Mouse (Mus musculus) right cerebral cortex, postnatal 4 days (tissue): ENCODE measurements at regions not wholly inside any gene's neighbourhood (a gene's known extent, or its start where the extent isn't known, plus 50 kb on each side); places are given as distances from the start of the nearest gene placed in this dataset.

Source experiments
- DNase-seq: peaks from one replicate; pipeline ENCODE4 v3.0.0-alpha.2; 2022

DNA sequence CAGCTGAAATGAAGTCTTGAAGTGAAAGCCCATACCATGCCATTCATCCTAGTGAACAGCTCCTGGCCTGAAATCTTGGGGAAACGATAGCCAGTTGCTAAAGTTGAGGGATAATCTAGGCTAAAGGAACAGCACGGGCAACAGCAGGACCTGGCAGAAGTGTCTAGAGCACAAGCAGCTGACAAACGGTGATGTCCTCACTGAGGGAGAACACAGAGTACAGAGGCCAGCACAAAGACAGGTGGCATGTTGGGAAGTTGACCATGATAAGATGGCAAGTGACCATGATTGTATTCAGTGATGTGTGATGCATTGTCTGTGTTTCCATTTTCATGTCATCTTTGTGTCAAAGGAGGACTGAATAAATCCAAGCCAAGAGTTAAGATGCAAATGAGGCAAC, 212.4 kb upstream of the Ntm start:
- DNase-seq, result no peak

DNA sequence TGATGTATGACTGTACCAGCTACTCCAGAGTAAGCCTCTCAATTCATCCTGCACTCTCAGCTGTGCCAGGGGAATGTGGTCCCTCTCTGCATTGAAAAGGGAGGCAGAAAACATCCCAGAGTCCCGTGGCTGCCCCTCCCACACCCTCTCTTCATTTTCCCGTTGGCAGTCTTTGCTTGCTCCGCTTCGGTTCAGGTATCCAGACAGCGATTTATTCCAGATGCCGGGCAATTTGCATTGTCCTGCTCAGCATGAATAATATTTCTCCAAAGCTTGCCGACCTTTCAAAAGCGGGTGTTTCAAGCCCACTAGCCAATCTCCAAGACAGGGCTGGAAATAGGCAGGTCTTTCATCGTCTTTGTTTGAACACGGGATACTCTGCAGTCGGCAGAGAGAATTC, 220.5 kb upstream of the Ntm start:
- DNase-seq, result no peak

DNA sequence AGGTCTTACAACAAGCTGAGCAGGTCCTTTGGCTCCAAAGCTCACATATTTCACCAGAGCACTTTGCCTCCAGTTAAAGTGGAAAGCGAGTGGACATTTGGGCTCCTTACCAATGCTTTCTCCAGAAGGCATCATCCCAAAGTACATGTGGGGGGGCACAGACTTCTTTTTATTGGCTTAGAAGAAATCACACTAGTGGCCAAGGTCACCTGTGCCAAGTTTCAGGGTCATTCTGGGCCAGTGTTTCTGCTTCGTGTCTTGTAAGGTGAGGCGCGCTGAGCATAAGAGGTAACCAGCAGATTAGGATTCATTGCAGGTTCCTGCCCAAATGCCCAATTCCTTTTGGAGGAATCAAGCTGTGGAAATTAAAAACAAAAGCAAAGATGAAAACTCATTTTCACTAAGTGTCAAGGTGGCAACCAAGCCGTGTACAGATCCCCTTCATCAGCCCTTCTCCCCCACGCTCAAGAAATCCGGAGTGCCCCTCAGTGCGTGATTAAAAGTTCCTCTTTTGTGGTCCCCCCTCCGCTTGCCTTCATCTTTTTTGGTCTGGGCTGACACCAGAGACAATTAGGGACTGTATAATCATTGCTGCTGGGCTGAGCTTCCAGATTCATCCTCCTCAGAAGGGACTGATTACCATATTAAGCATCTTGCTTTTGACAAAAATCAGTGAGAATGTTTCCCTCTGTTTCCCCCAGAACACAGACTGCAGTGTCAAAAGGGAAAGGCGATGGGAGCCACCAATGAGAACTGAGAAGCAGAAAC, 222.2 kb upstream of the Ntm start:
- DNase-seq, result no peak

DNA sequence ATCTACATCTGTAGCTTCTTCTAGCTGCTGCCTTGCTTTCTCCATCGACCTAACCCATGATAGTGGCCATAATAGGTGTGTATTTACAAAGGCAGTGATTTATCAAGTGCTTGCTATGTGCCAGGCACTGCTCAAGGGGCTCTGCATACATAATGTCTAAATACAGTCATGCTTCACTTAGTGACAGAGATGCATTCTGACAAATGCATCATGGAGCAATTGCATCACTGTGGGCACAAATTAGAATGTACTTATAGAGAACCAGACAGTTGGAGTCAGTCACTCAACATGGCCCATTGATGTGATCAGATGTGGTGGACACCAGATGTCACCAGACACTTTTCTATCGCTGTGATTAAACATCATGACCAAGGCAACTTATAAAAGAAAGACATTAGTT, 223.3 kb upstream of the Ntm start:
- no peak for DNase-seq

DNA sequence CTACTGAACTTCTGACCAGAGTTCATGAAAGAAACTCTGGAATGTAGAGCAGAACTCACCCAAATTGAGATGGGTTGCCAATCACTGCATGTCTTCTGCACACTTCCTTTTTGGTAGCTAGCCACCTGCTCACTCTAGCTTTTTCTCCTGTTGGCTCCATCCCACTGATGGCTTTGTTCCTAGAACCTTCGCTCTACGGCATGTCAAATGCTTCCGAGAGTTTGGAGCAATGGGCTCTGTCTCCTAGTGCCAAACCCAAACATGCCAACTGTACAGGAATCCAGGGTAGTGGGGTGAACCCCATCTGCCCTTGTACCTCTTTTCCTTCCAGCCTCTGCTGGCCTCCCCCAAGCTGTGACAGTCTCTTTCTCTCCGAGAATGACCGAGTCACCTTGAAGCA, 227.1 kb upstream of the Ntm start:
- DNase-seq, result no peak

DNA sequence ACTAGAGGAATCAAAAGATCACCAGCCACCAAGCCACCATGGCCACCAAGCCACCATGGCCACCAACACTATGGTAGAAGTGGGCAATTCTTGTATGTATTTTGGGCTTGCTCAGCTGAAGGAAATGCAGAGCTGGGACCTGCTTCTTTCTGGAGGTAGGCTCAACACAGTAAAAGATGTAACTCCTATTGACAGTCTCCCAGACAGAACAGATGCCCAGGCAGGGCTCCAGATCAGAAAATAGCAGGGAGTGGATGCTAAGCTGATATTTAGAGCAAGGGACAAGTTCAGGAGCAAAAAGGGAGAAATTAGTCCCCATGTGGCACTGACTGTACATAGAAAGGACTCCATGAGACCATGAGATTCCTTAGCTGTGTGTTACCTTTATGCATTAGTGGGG, 228.2 kb upstream of the Ntm start:
- no peak for DNase-seq

DNA sequence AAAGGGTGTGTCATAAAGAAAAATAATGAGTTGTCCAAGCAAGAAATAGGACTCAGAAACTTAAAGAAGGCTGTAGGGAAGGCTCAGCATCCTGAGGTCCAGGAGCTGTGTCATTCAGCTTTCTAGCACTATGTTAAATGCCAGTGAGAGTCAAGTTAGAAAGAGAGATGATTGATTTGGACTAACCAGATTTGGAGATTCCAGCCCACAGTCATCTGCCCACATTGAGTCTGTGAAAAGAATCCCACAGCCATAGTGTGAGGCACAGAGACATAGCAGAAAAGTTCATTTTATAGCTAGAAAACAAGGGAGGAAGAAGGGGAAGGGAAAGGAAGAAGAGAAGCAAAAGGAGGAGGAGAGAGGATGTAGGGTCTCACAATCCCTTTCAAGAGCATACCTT, 229.0 kb upstream of the Ntm start:
- no peak for DNase-seq

DNA sequence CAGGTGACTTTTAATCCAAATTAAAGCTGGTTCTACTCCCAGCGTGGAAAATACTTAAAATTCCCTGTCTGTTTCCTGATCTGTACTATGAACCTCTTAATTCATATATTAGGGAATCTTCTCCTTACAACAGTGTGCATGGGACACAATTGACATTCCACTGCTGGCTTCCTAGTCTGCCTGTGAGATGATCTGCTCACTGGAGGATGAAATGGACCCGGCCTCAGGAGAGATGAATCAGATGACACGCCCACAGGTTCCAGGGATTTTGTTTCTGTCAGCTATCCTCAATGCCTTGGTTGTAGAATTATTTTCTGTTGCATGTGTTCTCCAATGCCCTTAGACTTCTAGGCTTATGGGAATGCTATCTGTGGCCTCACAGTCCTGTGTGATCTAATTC, 231.9 kb upstream of the Ntm start:
- no peak for DNase-seq

DNA sequence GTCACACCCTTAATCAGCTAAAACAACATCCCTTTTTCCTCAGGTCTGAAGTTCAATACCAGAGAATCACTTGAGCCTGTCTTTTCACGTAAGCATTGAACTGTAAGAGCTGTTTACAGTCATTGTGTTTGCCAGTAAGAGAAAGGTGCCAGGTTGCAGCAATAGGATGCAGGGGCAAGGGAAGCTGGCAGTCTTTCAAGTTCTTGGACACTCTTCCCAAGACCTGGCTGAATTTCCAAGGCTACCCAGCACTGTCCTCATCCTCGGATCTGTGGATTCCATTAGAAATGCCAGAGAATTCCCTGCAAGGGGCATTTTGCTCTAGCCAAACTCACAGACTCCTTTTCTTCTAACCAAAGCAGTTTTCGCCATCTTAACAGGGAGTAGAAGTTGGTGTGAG, 224.5 kb upstream of the Snx19 start:
- DNase-seq, result no peak

DNA sequence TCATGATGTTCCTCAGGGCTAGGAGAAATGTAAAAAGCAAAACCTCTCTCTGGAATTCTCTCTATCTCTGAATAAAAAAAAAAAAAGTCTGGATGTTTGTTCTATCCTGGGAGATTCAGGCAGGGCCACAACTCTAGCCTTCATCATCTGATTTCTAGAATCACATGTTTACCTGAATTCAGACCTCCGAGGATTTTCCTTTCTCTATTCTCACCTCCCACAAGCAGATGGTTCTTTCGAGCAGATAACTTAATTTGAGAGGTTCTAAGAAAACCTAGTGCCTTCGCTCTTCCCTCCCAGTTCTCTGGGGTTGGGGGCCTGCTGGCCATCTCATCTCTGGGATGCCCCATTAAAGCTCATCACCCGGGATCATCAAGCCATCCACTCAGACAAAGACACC, 219.3 kb upstream of the Snx19 start:
- no peak for DNase-seq

DNA sequence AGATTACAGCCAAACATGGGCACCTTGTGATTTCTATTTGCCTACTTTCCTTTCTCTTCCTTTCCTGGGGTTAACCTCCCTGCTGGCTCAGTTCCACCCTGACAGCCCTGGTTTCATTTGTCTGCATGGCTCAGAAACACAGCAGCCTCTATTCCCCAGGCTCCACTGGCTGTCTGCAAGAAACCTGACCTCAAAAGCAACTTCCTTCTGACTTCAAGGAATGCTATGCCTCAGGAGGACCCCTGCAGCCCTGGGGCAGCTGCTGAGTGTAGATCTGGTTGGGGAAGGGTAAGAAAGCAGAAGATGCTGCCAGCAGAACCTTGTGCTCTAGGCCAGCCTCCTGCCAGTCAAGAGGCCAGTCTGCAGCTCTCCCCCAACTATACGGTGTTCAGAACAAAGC, 217.1 kb upstream of the Snx19 start:
- DNase-seq, result no peak

DNA sequence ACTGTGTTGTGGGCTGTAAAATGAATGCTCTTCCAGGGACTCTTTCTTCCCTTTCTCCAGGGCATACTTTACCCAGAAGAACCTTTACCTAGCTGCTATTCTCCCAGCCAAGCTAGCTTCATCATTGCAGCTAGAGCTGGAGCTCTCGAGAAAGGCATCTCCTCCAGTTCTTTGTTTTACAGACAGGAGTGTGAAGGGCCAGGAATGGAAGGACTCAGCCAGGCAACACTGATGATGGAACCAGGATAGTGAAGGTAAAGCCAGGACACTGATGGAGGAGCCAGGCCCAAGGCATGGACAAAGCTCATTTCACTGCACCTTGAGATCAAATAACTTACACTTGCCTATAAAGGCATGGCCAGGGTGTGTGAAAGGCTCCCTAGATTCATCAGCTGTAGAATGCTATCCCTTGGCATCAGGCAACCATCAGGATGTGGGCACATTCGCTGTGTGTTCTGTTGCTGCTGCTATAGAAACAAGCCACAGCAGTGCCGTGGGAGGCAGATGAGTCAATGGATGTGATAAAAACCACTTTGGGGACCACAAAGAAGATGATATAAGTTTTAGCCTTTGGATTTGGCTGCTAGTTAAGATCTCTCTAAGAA, 214.3 kb upstream of the Snx19 start:
- no peak for DNase-seq

DNA sequence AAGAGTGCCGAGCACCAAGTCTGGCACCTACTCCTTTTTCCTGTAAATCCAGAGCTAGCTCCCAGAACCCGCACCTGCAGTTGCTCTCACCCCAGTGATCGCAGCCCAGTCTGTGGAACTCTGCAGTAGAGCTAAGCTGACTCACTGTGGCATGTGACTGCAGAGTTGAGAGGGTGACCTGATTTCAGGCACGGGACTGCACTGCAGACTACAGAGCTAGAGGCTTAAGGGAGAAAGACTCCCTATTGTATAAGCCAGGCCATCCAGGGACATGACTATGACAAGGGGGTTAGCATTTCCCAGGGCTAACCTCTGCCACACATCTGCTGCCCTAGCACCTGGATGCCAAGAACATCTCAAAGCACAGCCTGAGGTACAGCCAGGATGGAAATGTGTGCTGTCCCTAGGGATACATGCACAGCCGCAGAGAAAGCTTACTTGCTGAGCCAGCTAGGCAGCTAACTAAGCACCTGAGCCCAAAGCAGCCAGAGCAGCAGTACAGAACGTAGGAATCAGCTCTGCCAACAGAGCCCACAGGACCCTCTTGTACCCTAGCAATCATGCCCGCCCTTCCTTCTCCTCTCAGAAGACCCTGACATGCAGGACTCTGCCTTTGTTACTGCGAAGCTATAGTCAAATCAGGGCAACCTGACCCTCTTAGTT, 192.3 kb upstream of the Snx19 start:
- no peak for DNase-seq

DNA sequence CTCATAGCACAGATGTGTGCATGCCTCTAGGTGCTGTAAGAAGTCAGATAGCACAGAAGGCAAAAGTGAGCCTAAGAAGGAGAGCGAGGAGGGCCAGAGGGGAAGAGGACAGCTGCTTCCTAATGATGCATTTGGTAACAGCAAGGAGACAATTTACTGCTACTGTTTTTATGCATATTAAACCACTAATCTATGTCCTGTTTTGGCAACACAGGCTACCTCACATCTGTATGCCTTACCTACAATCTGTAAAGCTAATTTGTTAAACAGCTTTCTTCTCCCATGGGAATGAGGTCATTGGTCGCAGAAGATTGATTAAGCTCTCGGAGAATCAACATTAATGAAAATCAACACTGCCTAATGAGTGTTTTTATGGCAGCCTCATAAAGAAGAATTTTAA, 191.1 kb upstream of the Snx19 start:
- DNase-seq, result no peak

DNA sequence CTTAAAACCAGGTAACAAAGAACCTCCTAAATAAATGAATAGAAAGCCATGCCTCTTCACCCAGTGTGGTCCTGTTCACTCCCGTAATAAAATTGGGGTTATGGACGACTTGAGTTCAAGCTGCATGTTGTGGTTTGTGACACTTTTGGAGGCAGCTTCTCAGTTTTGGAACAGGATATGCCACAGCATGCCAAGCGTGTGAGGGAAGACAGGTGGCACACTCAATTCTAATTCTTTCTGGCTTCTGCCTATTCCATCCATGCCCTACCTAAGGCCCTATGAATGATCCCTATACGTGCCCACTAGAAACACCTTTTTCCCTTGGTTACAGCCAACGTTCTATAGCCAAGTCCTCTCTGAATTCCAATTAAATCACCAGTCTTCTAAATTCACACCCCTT, 184.8 kb upstream of the Snx19 start:
- DNase-seq, result no peak

DNA sequence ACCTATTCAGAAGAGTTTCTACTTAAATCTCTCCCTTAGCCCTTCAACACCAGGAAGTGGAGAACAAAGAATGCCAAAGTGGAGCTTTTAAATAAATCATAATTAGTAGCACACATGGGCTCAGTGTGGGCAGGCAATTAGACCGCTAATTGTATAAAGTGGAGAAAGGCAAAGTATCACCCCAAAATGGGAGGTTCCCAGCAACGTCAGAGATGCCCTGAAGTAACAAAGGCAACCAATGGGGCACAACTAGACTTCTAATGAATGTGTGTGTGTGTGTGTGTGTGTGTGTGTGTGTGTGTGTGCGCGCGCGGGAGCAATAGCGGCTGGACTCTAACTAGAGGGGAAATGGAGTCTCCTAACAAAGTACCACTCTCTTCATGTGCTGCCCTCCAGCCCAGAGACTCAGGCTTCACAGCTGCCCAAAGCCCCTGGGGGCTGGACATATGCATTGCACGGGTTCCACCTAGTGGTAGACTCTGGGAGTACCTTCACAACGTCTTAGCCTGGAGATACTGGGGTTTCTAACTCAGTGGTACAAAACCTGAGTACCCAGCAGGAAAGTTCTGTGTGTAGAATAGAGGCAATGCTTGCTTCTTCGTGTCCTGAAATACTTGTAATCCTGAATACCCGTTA, 162.3 kb upstream of the Snx19 start:
- peak; percentile 81 for DNase-seq

DNA sequence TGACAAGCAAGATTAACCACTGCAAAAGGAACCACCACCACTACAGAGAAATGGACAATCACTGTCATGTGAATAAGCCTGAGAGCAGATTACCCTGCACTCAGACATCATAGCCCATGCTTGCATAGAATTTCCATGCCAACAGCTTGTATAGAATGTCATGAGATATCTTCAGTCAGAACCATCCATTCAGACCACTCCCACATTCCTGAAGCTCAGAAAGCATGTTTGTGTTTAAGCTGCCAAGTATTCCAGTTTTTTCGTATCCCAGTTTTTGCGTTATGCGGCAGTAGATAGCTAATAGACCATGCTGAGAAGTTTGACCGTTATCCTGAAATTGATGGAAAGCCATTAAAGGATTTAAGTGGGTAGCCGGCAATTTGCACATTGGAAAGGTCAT, 155.8 kb upstream of the Snx19 start:
- DNase-seq, result no peak

DNA sequence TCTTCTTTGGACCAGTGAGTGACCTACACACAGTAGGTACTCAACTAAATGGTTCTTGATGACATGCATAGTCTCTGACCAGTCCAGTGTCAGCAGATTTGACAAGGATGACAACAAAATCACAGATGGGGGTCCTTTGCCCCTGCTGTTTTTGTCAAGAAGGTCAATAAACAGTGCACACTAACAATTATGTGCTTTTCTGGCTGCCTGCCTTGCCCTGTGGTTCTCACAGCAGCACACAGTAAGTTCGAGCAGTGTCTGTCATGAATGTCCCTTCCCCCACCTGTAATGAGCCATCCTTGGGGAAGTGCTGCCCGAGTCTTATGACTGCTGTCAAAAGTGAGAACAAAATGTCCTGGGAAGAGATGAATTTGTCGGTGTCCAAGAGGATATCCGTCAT, 153.1 kb upstream of the Snx19 start:
- no peak for DNase-seq

DNA sequence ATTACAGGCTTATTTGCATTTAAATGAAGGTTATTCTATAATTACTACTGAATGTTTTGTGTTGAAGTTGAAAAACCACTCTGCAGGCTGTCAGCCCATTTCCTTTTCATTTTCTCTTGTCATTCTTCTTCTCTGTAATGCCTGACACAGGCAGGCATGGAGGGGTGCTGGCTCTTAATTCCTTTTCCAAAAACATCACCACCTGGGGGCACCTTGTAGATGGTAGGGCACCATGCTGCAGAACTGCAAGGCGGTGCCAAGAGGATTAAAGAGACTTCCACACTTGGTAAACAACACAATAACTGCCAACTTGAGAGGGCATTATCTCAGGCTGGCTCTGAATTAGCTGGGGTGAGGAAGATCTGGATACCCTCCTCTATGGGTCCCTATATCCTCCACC, 148.7 kb upstream of the Snx19 start:
- no peak for DNase-seq

DNA sequence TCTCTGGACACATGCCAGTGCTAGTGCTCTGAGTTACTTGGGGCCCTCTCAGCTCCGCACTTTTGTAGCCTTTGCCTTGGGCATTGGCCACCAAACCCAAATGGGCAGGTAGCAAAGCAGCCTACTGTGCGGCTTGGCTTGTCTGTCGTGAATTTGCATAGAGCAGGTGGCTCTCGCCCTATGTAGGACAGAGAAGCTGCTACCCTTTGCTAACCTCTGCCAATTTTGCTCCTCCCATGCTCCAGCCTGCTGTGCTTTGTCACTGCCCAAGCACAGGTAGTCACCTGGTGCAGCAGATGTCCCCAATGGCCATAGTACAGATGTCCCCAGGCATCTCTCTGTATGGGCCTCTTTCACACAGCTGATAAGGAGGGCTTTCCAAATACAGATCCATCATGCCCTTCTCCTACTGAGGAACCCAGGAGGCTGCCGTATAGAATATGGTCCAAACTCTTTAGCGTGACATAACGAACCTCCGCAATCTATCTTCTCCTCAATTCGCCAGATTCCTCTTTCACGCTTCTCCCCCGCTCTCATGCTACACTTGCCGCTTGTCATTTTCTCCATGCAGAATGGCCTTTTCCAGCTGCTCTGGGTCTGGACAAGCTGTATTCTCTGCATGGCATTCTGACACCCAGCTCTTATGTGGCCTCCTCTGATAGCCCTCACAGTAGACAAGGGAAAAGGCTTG, 143.7 kb upstream of the Snx19 start:
- DNase-seq, result no peak

DNA sequence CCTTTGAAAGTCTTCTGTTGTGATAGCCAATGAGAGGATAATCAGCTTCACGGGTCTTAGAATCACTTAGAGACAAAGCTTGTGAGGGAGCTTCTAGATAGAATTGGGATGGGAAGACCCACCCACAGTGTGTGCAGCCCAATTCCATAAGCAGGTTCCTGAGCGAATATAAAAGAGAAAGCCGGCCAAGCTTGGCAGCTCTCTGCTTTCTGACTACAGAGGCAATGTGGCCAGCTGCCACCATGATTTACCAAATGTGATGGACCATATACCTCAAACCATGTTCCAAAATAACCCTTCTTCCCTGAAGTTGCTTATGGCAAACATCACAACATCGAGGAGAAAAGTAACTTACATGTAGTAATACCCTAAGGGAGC, 143.1 kb upstream of the Snx19 start:
- DNase-seq, result no peak

DNA sequence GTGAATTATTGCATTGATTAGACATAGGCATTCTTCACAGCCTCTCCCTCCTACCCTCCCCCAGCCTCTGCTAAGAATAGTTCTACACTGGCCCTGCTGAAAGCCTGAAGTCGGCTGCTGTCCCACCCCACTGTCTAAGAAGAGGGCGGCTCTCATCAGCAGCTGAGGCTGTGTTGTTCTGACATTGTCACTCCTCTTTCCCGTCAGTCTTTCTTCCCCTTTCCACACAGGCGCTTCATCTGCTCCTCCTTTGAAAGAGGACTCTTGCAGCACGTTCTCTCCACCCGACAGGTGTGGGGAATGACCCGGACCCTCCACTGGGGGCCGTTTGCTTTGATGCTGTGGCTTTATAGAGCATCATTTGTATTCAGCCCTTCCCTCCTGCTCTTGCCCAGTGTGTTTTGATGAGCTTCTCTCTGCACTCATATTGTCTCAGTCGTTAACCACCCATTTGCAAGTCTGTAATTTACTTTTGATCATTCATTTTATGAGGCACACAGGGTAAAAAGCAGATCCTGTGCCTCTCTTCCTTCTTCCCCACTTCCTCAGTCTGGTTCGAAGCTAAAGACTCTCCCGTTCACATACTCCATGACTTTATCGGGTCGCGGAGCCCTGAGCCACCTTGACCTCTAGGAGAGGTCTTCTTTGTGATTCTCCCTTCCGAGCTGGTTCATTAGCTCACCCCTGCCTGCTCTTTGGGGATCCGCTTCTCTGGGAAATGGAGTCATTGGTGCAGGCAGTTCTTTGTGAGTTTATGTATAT, 142.2 kb upstream of the Snx19 start:
- DNase-seq, result no peak

DNA sequence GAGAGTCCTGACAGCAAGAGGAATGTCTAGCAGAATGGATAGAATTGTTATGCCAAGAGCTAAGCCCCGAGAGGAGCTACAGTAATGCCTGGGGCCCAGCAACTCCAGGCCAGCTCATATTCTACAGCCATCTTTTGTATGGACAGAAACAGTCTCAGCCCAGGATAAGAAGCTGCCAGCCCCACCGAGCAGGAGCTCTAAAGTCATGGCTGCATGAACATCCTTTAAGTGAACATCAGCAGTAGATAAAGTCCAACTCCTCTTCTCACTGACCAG, 141.6 kb upstream of the Snx19 start:
- no peak for DNase-seq
